Mouse (Mus musculus) hindlimb bud, embryonic 11.5 days (tissue): Measurements from ENCODE around the gene Olfr74.
"Not testable (repeated sequence)": the region's sequence is repeated elsewhere in the genome, so short reads cannot be mapped to it uniquely, and the experiment has no call there.

Experiments
- DNase-seq: peaks from one replicate; pipeline ENCODE4 v3.0.0-alpha.2; 2012; ENCODE audit warnings: low read depth, low spot score; ENCODE audit errors: extremely low spot score

Gene Olfr74

DNA sequence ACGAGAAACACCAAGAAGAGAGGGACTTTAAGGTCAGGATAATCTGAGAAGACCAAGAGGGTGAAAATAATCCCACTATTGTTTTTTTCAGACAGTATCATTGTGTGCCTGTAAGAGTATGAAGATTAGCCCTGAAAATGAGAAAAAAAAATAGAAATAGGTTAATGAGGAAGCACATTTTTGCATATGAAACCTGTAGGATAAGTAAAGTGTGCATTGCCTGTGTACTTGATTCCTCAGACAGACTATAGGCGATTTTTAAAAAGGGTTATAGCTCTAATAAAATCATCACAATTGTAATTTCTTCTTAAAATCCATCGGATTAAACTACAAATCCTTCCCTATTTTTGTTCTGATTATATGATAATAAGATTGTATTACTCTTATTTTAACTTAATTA lies at the start of gene Olfr74:
Gene Olfr74, minus strand, starts transcription at position 101 of the 400 bp plus-strand sequence.
- no peak for DNase-seq

- not testable (repeated sequence) for DNase-seq
Measured at GRCm38 (mm10) chr2:88022474-88022873, 48.0 kb upstream of the Olfr74 start, which contains the start of gene Olfr1161. Gene Olfr1161, plus strand, starts transcription at chr2:88022774.

DNA sequence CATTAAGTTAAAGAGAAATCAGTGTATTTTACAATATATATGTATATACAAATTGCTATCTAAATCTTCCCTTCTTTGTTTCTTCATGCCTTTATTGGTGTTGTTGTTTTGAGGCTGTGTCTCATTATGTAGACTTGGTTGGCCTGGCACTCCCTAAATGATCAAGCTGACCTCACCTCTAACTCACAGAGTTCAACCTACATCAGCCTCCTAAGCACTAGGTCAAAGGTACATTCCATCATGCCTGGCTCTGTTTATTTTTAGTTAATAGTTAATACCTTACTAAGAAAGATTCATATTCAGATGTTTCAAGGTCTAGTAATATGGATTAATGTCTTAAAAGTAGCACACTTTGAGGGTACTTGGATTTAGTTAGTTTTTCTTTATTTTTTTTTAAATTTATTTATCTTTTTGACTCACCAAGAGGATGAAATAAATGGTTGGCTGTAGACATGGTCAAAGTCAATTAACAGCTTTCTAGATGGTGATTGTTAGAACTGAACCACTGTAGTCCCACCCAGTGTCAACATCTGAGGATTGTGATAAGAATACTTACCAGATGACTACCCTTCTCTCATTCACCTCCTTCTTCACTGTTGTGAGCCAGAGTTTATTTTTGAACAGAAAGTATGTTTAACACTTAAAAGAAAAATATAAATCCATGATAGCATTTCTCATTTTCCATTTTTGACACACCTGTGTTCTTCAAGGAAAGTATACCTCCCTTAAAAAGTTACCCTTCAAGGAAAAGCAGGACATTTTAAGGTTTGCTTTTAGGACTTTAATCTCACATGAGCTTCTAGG lies 33.3 kb upstream of the Olfr74 start, which contains the start of gene Olfr1160:
Gene Olfr1160, minus strand, starts transcription at position 754 of the 804 bp plus-strand sequence.
- DNase-seq: no peak

GRCm38 (mm10) chr2:87989813-87990212 lies 15.3 kb upstream of the Olfr74 start, which contains the start of gene Olfr1158:
Gene Olfr1158, plus strand, starts transcription at chr2:87990113.
- no peak for DNase-seq

DNA sequence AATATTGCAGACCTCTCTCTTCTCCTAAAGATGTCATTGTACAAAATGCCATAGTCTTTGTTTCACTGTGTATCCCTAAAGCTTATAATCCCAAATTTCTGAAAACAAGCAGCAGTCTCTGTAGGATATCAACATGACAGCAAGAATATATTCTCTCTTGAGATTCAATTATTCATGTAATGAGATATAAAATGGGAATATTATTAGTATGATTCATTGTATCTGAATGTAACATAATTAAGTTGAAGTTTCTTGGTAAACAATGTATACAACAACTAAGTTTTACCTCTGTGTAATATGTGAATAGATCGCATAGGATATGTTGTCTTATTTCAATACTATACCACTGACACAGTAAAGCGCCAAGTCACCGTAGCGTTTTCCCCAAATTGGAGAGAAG lies 6.3 kb downstream of the Olfr74 start, which contains the start of gene Olfr1157:
Gene Olfr1157, minus strand, starts transcription at position 101 of the 400 bp plus-strand sequence.
- DNase-seq: no peak

DNA sequence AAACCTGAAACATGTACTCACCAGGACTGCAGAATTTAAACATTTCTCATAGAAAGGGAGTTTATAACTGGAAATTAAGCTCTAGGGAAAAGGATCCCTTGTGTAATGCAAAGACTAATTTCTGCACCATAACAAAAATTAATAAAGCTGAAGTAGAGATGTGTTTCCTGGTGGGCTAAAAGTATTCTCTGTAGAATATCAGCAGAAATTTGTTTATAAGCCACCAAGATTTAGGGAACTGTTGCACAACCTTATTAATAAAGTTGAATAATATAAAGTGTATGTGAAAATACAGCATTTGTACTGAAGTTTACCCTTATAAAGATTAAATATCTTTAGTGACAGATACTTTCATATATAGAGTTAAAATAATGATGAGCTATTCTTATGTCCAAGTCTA lies 21.5 kb downstream of the Olfr74 start, which contains the start of gene Olfr1156:
Gene Olfr1156, minus strand, starts transcription at position 101 of the 400 bp plus-strand sequence.
- no peak for DNase-seq

DNA sequence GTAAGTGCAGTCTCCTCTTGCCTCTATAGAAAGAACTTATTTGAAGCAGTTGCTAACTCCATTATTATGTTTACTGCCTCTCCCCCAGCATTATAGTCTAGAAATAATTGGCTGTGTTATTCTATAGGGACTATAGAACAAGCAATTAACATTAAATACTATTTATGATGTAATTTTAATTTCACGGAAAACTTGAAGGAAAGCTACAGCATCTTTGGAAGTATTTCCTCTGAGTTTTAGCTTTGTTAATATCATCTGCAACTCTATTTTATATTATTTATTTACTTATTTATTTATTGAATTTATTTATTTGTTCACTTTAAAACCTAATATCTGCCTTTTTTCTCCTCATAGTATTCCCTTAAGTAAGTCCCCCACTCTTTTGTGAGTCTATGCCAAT lies 29.4 kb downstream of the Olfr74 start, which contains the start of gene Olfr1155:
Gene Olfr1155, minus strand, starts transcription at position 101 of the 400 bp plus-strand sequence.
- no peak for DNase-seq
